Mouse (Mus musculus) heart, embryonic 15.5 days (tissue): ENCODE measurements around the gene Lmo2. TPM values are rescaled to one million over a fixed set of nuclear protein-coding genes. Genes with fewer than 3 reads are reported as not detected.

Experiments used
- ATAC-seq: fragments of 200-750 bp; cut with Nextera tagmentation; replicated peaks from 2 replicates; pipeline ENCODE4 v1.8.0; 2017; ENCODE audit warnings: low read depth, moderate TSS enrichment; ENCODE audit not compliant: insufficient number of reproducible peaks, insufficient read depth, low FRiP score
- H3K27ac ChIP-seq: fragments of 300-500 bp; sonication (generic); 2 replicates; pipeline ENCODE4 v1.5.1; 2015; ENCODE audit warnings: mild to moderate bottlenecking, inconsistent platforms
- H3K27me3 ChIP-seq: fragments of 300-500 bp; sonication (generic); 2 replicates; pipeline ENCODE4 v1.6.1; 2015; ENCODE audit warnings: inconsistent platforms
- H3K36me3 ChIP-seq: fragments of 300-500 bp; sonication (generic); 2 replicates; pipeline ENCODE4 v1.6.1; 2015; ENCODE audit warnings: mild to moderate bottlenecking, inconsistent platforms
- H3K4me1 ChIP-seq: fragments of 300-500 bp; sonication (generic); replicated peaks from 2 replicates; pipeline ENCODE4 v1.6.1; 2015; ENCODE audit warnings: inconsistent platforms
- H3K4me2 ChIP-seq: fragments of 300-500 bp; sonication (generic); 2 replicates; pipeline ENCODE4 v1.6.1; 2015; ENCODE audit warnings: inconsistent platforms, mild to moderate bottlenecking, moderate library complexity
- H3K4me3 ChIP-seq: fragments of 300-500 bp; sonication (generic); 2 replicates; pipeline ENCODE4 v1.5.1; 2015; ENCODE audit warnings: mild to moderate bottlenecking, inconsistent platforms
- H3K9ac ChIP-seq: fragments of 300-500 bp; sonication (generic); 2 replicates; pipeline ENCODE4 v1.6.1; 2015; ENCODE audit warnings: mild to moderate bottlenecking, inconsistent platforms
- H3K9me3 ChIP-seq: fragments of 300-500 bp; sonication (generic); replicated peaks from 2 replicates; pipeline ENCODE4 v1.6.1; 2016; ENCODE audit warnings: inconsistent platforms
- WGBS: fragments of 180-500 bp; shearing (Covaris S2); methylation state at CpG from one replicate; pipeline ENCODE4 v1.1.7; 2015; ENCODE audit warnings: mixed read lengths; 5-methylcytosine and 5-hydroxymethylcytosine counted together
- polyA plus RNA-seq: library from polyadenylated mRNA; unstranded; fragments of >200 nt; fragmentation: Nextera tagmentation; extraction: Ambion mirVana; gene quantifications from 2 replicates; pipeline ENCODE4 v1.2.1, GENCODE M21; 2015

Lmo2 gene
- polyA plus RNA-seq: 19.1 and 23.1 TPM in 2 replicates

- Histone ChIP-seq H3K9ac (no peak within 1 kb of the TSS), H3K36me3 (no peaks in the 10 kb centered on the region), H3K4me3 (no peak within 1 kb of the TSS), H3K27me3 (peaks cover 12% of the 10 kb centered on the region; the same call in 1 of the 2 replicates), H3K9me3 (no peaks in the 10 kb centered on the region), H3K27ac (no peak within 1 kb of the TSS), H3K4me1 (0 out of 2 replicates have a peak, but pooled peaks cover 4% of the 10 kb centered on the region), H3K4me2 (no peak within 1 kb of the TSS)
- WGBS: 37% methylated on average over 10 of the region's 10 CpGs
- ATAC-seq: no peak
Measured at GRCm38 (mm10) chr2:103957649-103958546, at the start of gene Lmo2. TSS of gene Lmo2 (plus strand) at chr2:103957986.

DNA sequence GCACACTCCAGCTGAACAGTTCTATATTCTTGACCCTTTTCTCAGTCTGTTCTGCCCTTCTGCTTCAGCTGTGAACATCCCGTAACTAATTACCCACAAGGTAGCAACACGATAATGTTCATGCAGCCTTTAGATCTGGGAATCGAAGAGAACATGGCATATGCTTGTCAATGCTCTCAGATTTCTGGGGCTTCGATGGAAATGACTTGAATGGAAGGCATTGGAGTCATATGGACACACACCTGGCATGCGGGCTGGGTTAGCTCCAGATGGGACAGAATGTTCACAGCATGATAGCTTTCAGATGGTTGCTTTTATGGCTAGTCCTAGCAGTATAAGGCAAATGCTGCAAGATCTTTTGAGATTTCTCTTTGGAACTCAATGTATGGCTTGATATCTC is 47.2 kb upstream of the Lmo2 start:
- Histone ChIP-seq H3K9ac (no peak overlapping the region), H3K4me2 (no peak overlapping the region), H3K4me1 (no peaks in the 10 kb centered on the region), H3K9me3 (no peaks in the 10 kb centered on the region), H3K27me3 (0 out of 2 replicates have a peak, but pooled peaks cover 5% of the 10 kb centered on the region), H3K4me3 (no peak overlapping the region), H3K36me3 (no peaks in the 10 kb centered on the region), H3K27ac (no peak overlapping the region)
- 88% methylated on average over 5 of the region's 5 CpGs for WGBS
- ATAC-seq: no peak

DNA sequence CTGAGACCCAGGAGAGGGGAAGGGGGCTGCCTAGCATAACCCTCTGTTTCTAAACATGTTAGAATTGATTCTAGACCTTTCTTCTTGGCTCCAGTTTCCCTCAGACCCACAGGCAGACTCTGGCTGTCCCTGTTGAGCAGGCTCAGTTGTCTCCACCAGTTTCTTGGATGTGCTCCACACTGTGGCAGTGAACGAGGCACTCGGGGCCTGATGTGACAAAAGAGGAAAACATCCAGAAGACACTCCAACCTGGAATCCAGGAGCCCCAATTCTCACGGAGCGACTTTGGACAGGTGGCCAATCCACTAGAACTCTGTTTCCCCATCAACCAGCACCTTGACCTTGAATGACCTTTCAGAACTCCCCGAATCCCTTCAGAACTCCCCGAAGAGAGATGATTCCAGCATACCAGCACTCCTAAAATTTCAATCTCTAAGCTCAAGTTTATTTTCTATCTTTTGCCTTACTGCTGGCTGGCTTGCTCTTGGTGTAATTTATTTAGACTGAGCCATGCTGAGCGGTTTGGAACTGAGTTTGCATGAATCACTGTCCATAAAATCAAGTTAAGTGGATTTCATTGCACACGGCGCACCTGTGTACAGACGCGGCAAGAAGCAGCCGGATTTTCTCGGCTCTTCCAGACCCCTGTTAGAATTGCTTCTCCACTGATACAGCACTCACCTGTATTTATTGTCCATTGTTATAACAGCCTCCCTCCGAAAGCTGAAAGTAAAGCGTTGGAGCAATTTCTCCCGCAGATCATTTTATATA is 45.1 kb upstream of the Lmo2 start:
- 83% methylated on average over 16 of the region's 16 CpGs for WGBS
- ATAC-seq: no peak

GRCm38 (mm10) chr2:103913252-103913650 is 44.5 kb upstream of the Lmo2 start:
- H3K9ac ChIP-seq: no peak overlapping the region
- 74% methylated on average over 6 of the region's 6 CpGs for WGBS
- H3K4me3 ChIP-seq: no peak overlapping the region
- H3K9me3 ChIP-seq: no peaks in the 10 kb centered on the region
- H3K27me3 ChIP-seq: 0 out of 2 replicates have a peak, but pooled peaks cover 5% of the 10 kb centered on the region
- no peak overlapping the region for H3K4me2 ChIP-seq
- H3K27ac ChIP-seq: no peak overlapping the region
- H3K36me3 ChIP-seq: no peaks in the 10 kb centered on the region
- no peaks in the 10 kb centered on the region for H3K4me1 ChIP-seq
- ATAC-seq: no peak

More for the DNA sequence above, 45.1 kb upstream of the Lmo2 start:
- H3K4me3 ChIP-seq: no peak overlapping the region
- H3K36me3 ChIP-seq: no peaks in the 10 kb centered on the region
- H3K4me2 ChIP-seq: no peak overlapping the region
- no peaks in the 10 kb centered on the region for H3K9me3 ChIP-seq
- 0 out of 2 replicates have a peak, but pooled peaks cover 5% of the 10 kb centered on the region for H3K27me3 ChIP-seq
- no peaks in the 10 kb centered on the region for H3K4me1 ChIP-seq
- no peak overlapping the region for H3K9ac ChIP-seq
- H3K27ac ChIP-seq: no peak overlapping the region

- H3K9me3 ChIP-seq: no peaks in the 10 kb centered on the region
- no peak for ATAC-seq
- H3K4me1 ChIP-seq: no peaks in the 10 kb centered on the region
- 91% methylated on average over 5 of the region's 5 CpGs for WGBS
- no peaks in the 10 kb centered on the region for H3K27me3 ChIP-seq
- H3K27ac ChIP-seq: no peak overlapping the region
- no peak overlapping the region for H3K4me3 ChIP-seq
- no peaks in the 10 kb centered on the region for H3K36me3 ChIP-seq
- no peak overlapping the region for H3K9ac ChIP-seq
- no peak overlapping the region for H3K4me2 ChIP-seq
Measured at GRCm38 (mm10) chr2:103916069-103916468, 41.7 kb upstream of the Lmo2 start.

GRCm38 (mm10) chr2:103917375-103917774 is 40.4 kb upstream of the Lmo2 start:
- 85% methylated on average over 5 of the region's 5 CpGs for WGBS
- no peak for ATAC-seq
- H3K27ac ChIP-seq: no peak overlapping the region
- H3K36me3 ChIP-seq: no peaks in the 10 kb centered on the region
- H3K4me3 ChIP-seq: no peak overlapping the region
- no peaks in the 10 kb centered on the region for H3K4me1 ChIP-seq
- H3K9ac ChIP-seq: no peak overlapping the region
- no peak overlapping the region for H3K4me2 ChIP-seq
- no peaks in the 10 kb centered on the region for H3K9me3 ChIP-seq
- no peaks in the 10 kb centered on the region for H3K27me3 ChIP-seq

DNA sequence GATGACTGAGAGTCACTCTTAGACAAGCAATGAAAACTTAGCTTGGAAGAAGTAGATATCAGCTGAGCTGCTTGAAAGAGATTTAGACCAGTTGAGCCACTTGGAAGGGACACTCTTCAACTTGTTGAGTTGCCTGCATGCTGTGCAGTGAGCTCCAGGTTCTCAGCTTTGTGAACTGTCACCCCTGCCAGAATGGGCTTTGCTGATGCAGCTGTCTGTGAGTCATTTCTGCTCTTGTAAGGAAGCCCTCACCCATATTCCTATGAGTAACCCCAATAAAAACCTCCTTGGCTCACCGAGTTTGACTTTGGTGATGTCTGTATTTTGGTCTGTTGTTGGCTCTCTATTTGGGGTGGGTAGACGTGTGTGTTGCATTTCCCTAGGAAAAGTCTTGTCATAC is 39.4 kb upstream of the Lmo2 start:
- H3K27ac ChIP-seq: no peak overlapping the region
- no peak overlapping the region for H3K4me2 ChIP-seq
- no peak overlapping the region for H3K9ac ChIP-seq
- H3K4me1 ChIP-seq: no peaks in the 10 kb centered on the region
- H3K36me3 ChIP-seq: no peaks in the 10 kb centered on the region
- no peaks in the 10 kb centered on the region for H3K27me3 ChIP-seq
- WGBS: 73% methylated on average over 2 of the region's 2 CpGs
- ATAC-seq: no peak
- H3K4me3 ChIP-seq: no peak overlapping the region
- no peaks in the 10 kb centered on the region for H3K9me3 ChIP-seq

DNA sequence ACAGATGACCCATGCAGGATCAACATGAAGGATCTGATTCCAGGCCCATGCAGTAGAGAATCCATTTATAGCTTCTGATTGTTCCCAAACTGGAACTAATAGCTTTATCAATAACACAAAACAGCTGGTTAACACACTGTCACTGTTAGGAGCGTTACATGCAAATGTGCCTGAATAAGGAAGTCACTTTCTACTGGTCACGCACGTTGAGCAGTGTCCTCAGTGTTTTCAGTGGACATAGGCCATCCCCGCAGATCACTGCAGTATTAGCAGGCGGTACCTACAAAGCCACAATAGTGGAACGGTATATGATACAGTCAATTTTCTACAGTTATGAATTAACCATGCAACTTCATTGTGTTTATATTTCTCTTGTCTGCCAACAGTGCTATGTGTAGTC is 38.3 kb upstream of the Lmo2 start:
- no peak overlapping the region for H3K9ac ChIP-seq
- WGBS: 89% methylated on average over 6 of the region's 6 CpGs
- ATAC-seq: no peak

DNA sequence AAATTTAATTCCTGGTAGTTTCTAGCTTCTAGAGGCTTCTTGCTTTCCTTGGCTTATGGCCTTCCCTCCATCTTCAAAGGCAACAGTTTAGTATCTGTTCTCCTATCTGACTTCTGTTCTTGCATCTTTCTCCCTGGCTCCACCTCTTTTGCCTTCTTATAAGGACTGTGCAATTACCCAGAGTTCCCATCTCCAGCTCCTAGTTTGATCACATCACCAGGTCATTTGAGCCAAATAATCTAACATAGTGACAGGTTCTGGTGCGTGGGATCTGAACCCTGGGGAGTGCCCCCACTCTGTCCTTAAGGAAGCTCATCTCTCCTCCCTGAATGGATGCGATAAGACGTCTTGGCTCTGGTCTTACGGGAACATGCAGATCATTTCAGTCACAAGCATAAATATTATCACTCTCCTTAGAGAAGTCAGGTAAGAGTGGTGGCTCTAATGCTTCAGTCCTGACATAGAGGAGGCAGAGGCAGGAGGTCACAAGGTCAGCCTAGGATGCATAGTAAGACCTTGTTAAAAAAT is 31.1 kb upstream of the Lmo2 start:
- no peak overlapping the region for H3K27ac ChIP-seq
- H3K4me2 ChIP-seq: no peak overlapping the region
- H3K4me1 ChIP-seq: no peaks in the 10 kb centered on the region
- 74% methylated on average over 4 of the region's 4 CpGs for WGBS
- no peaks in the 10 kb centered on the region for H3K36me3 ChIP-seq
- H3K27me3 ChIP-seq: no peaks in the 10 kb centered on the region
- no peak overlapping the region for H3K9ac ChIP-seq
- no peaks in the 10 kb centered on the region for H3K9me3 ChIP-seq
- ATAC-seq: no peak
- H3K4me3 ChIP-seq: no peak overlapping the region

More for the DNA sequence above, 38.3 kb upstream of the Lmo2 start:
- Histone ChIP-seq H3K36me3 (no peaks in the 10 kb centered on the region), H3K4me2 (no peak overlapping the region), H3K4me3 (no peak overlapping the region), H3K27me3 (no peaks in the 10 kb centered on the region), H3K27ac (no peak overlapping the region), H3K4me1 (no peaks in the 10 kb centered on the region), H3K9me3 (no peaks in the 10 kb centered on the region)

GRCm38 (mm10) chr2:103927610-103928145 is 30.1 kb upstream of the Lmo2 start:
- H3K4me3 ChIP-seq: no peak overlapping the region
- H3K9ac ChIP-seq: no peak overlapping the region
- ATAC-seq: no peak
- no peaks in the 10 kb centered on the region for H3K9me3 ChIP-seq
- H3K27ac ChIP-seq: no peak overlapping the region
- H3K27me3 ChIP-seq: no peaks in the 10 kb centered on the region
- no peaks in the 10 kb centered on the region for H3K36me3 ChIP-seq
- 79% methylated on average over 1 of the region's 1 CpGs for WGBS
- H3K4me1 ChIP-seq: no peaks in the 10 kb centered on the region
- no peak overlapping the region for H3K4me2 ChIP-seq
